Mouse (Mus musculus) heart, postnatal 36 days (tissue): ENCODE data around the gene Slc4a8. TPM values are rescaled to one million over a fixed set of nuclear protein-coding genes. Genes with fewer than 3 reads are reported as not detected.

Experiments used
- DNase-seq, 2 experiments: peaks; one replicate each; pipeline ENCODE4 v3.0.0; 2021 to 2022
- intact Hi-C: fragments of 180-260 bp; cut with DNase I; formaldehyde crosslinking; loops from one replicate; pipeline ENCODE4 v1.15.1; 2025
- total RNA-seq, 2 experiments: library from RNA; stranded (reverse); gene quantifications; 2 replicates each; pipeline ENCODE4 v1.2.3; 2021

Slc4a8 gene
- total RNA-seq, 2 experiments from 2014 or later: 2.3 to 2.7 TPM

DNA sequence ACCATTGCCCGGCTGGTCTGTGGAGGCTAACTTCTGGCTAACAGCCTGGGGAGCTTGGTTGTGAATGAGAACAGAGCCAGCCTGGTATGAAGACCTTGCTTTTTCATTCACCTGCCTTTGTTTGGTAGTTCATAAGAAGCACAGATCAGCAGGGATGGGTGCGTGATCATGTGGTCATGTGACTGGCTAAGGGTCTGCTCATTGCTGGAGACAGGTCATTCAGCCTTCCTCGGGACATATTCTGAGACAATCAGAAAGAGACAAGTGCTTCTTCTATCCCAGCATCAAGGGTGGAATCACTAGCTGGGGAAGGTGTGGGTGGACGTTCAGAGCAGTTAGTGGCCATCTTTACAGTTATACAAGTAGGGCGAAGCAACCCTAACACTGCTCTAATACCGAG, 22.1 kb upstream of the Slc4a8 start:
- no peak for DNase-seq
- intact Hi-C loops: no loop called here

GRCm38 (mm10) chr15:100743238-100743637, 18.3 kb upstream of the Slc4a8 start:
- intact Hi-C loops: no loop called here
- no peak for DNase-seq

GRCm38 (mm10) chr15:100746478-100747120, 14.9 kb upstream of the Slc4a8 start:
- no peak for DNase-seq

GRCm38 (mm10) chr15:100747121-100747963, 14.2 kb upstream of the Slc4a8 start:
- DNase-seq: peak in 1 of 2 experiments; percentile 36
- intact Hi-C loops: no loop called here

More at GRCm38 (mm10) chr15:100746478-100747120, 14.9 kb upstream of the Slc4a8 start:
- intact Hi-C loops: no loop called here

DNA sequence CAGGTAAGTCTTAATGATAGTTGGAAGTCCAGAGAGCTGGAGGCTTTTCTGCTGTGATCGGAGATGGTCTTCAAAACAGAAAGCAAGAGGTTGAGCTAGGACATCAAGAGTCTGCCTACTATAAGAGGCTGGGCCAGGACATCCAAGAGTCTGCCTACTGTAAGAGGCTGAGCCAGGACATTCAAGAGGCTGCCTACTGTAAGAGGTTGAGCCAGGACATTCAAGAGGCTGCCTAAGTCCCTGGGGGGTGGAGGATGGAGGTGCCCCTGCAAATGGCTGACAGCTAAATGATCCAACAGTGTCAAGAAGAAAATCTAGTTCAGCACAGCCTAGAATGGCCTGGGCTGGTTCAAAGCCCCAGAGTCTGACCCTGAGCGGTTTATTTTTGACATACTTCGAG, 13.0 kb upstream of the Slc4a8 start:
- intact Hi-C loops: no loop called here

DNA sequence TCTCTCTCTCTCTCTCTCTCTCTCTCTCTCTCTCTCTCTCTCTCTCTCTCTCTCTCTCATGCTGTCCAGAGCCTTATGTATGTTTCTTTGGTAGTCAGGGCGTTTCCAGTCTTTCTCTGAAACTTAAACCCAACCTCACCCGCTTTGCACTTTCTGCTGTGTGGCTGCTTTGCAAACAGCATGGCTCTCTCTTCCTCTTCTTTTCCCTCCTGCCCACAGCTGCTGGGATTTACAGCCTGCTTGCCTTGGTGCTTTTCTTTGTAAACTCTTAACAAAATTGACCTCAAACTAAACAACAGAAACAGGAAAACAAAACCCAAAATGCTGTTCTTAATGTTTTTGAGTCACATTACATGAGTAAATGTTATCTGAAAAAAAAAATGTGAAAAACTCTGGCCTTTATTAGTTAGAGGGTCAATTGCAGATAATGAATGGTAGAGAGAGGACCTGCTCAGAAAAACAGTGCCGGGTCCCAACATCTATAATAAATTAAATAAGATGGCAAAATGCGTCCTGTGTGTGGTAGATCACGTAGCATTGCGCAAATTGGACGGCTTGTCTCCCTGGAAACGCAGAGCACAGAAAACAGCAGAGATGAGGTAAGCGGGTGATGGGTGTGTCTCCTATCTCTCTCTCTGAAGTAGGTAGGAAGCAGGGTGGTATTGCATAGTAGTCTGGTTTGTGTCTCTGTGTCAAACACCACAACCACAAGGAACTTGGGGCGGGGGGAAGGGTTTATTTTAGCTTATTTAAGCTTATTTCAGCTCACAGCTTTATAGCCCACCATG, 11.6 kb upstream of the Slc4a8 start:
- DNase-seq: no peak
- intact Hi-C loops: loop anchor here (10.0 kb wide), 1 partner anchor 365 kb away; the partner anchor contains the start of gene Ankrd33

More for the DNA sequence above, 13.0 kb upstream of the Slc4a8 start:
- DNase-seq: no peak

- no peak for DNase-seq
- intact Hi-C loops: loop anchor here (10.0 kb wide), 1 partner anchor 362 kb away; the partner anchor contains the start of gene Ankrd33
Observed at GRCm38 (mm10) chr15:100752439-100752838, 9.1 kb upstream of the Slc4a8 start.

GRCm38 (mm10) chr15:100753045-100753444, 8.5 kb upstream of the Slc4a8 start:
- DNase-seq: no peak
- intact Hi-C loops: loop anchor here (10.0 kb wide), 1 partner anchor 362 kb away; the partner anchor contains the start of gene Ankrd33

GRCm38 (mm10) chr15:100754041-100754440, 7.5 kb upstream of the Slc4a8 start:
- no peak for DNase-seq

DNA sequence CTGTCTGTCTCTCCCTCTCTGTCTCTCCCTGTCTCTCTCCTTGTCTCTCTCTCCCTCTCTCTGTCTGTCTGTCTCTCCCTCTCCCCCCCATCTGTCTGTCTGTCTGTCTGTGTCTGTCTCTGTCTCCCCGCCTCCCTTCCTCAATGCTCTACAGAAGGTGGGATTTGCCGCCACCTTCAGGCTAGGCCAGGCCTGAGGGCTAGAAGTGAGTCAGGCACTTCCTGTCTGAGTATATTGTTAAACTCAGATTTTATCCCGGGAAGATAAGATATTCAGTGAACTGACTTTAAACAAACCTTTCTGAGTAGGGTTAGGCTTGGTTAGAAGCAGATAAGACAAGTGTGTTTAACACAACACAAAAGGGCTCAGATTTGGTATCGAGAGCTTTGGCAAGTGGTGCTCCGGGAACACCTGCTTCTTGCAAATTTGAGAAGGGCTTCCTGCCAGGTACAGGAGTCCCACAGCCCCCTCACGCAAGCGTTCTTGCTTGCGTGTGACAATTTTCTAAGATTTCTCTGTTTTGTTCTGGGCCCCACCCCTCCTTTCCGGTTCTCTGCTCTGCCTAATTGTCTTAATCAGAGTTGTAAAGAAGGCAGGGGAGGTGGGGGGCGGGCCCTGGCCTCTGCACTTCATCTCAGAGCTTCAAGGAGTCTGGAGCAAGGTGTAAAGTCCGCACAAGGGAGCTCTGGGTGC, 6.6 kb upstream of the Slc4a8 start:
- intact Hi-C loops: loop anchor here (5.0 to 10.0 kb wide), 2 partner anchors 287 to 360 kb away; partner anchors contain the start of gene Ankrd33
- no peak for DNase-seq

More at GRCm38 (mm10) chr15:100754041-100754440, 7.5 kb upstream of the Slc4a8 start:
- intact Hi-C loops: loop anchor here (10.0 kb wide), 1 partner anchor 361 kb away; the partner anchor contains the start of gene Ankrd33

GRCm38 (mm10) chr15:100755498-100755859, 6.1 kb upstream of the Slc4a8 start:
- intact Hi-C loops: loop anchor here (5.0 to 10.0 kb wide), 2 partner anchors 287 to 359 kb away; partner anchors contain the start of gene Ankrd33
- no peak for DNase-seq

DNA sequence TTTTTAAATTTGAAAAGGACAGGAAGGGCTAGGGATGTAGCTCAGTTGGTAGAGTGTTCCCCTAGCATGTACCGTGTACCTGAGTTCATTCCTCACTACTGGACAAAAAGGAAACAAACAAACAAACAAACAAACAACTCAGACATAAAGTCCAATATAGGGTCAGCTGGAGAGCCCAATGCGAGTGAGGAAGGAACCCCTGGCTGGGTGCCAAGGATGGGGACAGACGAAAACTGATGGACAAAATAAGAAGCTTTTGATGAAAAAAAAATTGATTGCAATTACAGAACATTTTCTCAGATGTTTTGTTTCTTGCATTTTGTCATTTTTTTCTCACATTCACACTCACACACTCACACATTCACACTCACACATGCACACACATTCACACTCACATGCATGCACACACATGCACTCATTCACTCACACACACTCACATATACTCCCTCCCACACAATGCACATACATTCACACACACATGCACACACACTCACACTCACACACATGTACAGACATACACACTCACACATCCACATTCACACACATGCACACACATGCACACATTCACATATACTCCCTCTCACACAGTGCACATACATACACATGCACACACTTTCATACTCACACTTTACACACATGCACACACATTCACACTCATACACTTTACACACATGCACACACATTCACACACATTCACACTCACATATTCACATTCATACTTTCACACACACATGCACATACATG, 5.5 kb upstream of the Slc4a8 start:
- no peak for DNase-seq
- intact Hi-C loops: loop anchor here (5.0 to 10.0 kb wide), 2 partner anchors 286 to 359 kb away; partner anchors contain the start of gene Ankrd33

GRCm38 (mm10) chr15:100757527-100757978, 4.0 kb upstream of the Slc4a8 start:
- DNase-seq: peak; percentile 58 to 59
- intact Hi-C loops: loop anchor here (1.0 to 10.0 kb wide), 3 partner anchors 82 to 357 kb away; partner anchors contain the start of gene Ankrd33

- no peak for DNase-seq
- intact Hi-C loops: loop anchor here (5.0 to 10.0 kb wide), 2 partner anchors 283 to 356 kb away; partner anchors contain the start of gene Ankrd33
Observed at GRCm38 (mm10) chr15:100759286-100759685, 2.3 kb upstream of the Slc4a8 start.

GRCm38 (mm10) chr15:100761036-100761418, 520 bp upstream of the Slc4a8 start:
- intact Hi-C loops: no loop called here
- DNase-seq: no peak

GRCm38 (mm10) chr15:100762649-100763048, 1.1 kb downstream of the Slc4a8 start:
- DNase-seq: no peak
- intact Hi-C loops: no loop called here

DNA sequence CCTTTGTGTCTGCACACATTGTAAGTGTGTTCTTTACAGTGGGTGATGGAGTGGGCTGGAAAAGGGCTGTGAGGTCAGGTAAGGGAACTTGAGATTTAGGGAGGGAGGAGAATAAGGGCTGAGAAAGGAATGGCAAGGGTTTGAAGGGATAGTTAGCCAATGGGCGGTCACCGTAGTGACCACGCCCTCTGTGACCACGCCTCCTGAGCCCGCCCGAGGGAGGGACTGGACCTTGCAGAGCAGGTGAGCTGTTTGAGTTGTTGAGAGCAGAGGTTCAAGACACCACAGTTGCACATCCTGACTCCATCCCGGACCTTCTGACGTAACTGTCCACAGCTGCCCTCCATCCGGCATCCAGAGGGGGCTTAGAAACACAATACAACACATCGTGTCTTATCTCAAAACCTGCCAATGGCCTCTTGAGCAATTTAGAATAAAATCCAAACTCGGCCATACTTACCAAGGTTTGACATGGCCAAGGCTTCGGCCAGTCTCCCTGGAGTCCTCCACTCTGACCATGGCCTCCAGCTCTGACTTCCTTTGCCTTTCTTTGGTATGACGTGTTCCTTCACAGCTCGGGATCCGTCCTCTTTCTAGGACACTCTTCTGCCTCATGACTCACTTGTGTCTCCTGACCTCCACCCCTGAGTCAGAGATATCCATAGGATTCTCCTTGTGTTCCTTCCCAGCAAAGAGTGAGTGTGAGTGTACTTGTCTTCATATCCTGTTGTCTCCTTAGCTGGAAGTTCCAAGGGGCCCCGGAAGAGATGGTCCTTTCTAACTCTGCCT, 2.8 kb downstream of the Slc4a8 start:
- intact Hi-C loops: no loop called here
- DNase-seq: no peak

DNA sequence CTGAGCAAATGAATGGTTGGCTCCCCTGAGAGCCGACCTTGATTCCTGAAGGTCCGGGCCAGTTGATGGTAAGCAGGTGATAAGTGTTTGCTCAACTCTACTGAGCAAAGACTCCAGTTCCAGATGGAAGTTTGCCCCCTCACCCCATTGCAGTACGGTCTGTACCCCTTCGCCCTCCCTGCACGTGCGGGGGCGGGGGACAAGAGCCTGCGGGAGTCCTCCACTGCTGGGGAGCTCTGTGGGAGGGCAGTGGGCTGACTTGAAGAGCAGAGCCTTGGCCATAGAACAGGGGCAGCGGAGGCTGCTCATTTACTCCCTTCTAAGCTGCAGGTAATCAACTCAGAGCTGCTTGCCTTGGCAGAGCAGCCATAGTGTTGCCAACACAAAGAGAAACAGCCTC, 5.3 kb downstream of the Slc4a8 start:
- intact Hi-C loops: no loop called here
- DNase-seq: no peak
